Mouse (Mus musculus) urinary bladder, postnatal 14 days (tissue): Measurements from ENCODE around the gene Creld2.

Experiments used
- DNase-seq: peaks from one replicate; pipeline ENCODE4 v3.0.0; 2021; ENCODE audit warnings: low spot score

Creld2 gene

DNA sequence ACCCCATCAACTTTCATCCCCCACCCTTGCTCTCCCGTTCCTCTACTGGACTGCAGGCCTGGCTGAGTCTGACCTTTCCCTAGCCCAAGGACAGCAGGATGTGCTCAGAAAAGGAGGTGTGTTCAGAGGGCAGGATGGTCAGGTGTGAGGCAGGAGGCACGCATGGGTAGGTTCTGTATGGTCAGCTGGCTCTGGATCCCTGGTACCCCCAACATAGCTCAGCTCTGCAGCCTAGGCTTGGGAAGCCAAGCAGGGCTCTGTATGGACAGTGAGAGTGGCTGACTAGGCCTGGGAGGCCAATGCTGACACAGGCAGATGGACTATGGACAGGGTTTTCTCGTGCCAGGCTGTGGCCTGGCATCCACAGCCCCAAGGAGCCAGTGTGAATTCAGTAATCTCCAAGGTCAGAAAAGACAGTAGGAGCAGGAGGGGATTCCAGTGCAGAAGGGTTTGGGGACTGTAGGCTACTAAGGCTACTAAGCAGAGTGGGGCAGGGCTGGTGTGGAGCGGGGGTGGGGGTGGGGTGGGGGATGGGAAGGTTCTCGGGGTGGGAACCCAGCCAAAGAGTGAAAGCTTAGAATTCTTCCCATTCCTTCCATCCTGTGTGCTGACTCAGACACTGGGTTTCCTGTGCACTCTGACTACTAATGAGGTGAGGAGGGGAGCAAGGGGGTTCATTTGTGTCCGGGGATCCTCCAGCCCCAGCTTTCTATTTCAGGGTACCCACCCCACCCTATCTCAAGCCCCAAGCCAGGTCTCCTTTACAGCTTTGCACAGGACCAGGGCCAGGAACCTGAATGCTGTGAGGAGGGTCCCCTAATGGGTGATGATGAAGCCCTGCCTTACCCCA lies 34.9 kb downstream of the Creld2 start:
- peak; percentile 4 for DNase-seq

DNA sequence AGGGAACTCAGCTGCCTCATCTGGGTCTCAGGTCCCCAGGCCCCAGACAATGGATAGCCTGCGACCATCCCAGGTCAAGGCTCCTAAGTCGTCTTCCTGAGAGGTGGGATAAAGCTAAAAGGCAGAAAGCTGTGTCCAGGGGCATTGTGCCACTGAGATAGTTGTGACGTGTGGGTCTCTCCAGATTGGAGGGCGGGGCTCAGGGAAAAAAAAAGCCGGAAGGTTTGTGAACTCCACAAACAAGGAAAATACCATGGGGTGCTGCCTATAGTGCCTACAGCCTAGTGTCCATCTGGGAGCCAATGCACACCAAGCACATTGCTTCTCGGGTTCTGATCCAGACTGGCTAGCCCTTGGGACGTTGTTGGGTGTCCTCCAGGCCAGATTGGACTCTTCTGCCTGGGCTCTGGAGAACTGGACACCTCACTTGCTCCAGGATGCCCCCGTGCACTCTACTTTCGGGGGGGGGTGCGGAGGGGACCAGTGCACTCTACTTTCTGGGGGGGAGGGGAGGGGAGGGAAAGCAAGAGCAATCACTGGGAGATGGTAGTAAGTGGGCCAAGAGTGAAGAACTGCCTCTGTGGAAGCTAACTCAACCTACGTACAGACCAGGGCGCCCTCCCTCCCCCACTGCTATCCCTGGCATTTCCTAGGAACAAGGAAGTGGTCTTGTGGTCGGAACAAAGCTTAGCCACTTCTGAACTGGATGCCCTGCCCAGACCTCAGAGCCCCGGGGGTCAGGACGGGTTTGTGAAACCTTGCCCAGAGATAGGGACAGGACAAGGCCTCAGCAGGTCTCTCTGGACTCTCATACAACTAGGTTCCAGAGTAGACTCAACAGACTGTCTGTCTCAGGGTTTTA lies 35.8 kb downstream of the Creld2 start:
- DNase-seq, result peak; percentile 12

DNA sequence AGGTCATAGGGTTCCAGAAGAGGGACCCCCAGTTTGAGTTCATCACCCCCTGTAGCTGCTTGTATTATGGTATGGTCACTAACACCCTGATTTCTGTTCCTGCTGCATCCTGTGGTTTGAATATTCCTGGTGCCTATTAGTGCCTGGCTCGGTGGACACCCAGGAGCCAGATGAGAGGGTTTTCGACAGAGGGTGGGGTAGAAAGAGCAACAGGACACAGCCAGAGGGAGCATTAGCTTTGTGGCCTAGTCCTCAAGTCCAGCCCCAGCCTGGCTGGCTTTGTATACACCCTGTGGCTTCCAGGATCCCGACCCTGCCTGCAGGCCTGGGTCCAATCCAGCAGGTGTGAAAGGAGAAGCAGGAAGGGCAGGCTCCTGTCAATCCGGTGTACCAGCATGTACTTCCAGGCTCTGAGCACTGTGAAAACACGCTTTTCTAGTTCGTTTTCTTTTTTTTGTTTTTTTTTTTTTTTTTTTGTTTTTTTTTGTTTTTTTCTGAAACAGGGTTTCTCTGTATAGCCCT lies 36.5 kb downstream of the Creld2 start:
- DNase-seq, result no peak

DNA sequence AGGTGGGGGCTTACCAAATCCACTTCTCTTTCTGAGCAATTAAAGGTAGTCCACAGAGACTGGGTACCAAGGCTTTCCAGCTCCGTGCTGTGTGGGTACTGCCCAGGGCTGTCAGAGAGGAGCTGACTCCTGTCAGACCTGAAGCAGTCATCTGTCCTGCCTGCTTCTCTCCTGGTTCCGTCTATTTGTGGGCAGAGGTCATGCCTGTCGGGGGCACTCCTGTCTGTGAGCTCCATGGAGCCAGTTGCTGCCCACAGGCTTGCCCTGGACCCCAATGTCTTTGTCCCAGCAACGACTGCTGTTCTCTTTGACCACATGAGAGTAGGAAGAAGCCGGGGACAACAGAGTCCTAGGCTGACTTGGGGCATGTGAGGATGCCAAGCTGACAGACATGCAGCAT lies 37.2 kb downstream of the Creld2 start:
- no peak for DNase-seq

DNA sequence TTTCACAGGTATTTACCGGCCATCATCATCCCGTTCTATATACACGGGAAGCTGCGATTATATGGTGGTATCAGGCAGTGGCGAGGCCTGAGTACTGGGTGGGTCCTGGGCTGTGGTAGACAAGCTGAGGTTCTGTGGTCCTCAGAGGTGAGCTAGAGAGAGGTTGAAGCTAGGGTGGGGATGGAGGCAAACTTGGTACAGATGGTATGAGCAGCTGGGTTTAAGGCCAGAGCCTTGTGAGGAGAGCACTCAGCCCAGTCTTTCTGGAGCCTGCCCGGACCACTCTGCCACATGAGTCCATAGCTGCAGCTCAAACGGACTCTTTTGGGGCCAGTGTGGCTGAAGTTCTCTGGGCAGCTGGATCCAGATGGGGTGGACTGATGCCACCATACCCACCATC lies 37.9 kb downstream of the Creld2 start:
- no peak for DNase-seq

DNA sequence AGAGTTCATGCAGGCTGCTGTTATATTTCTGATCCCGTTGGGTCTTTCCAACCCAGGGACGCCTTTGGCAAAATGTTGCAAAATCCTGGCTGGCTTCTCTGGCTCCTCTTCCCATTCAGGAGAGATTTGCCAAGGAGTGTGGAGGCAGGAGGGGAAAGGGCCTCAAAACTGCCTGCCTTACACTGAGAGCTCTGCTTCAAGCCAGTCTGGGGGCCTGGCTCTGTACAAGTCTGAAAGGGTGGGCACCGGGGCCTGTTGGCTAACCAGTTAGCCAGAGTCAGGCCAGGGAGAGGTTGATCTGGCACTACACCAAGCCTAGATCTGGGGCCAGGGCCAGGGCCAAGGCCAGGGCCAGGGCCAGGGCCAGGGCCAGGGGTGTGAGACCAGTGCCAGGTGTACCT lies 38.7 kb downstream of the Creld2 start:
- DNase-seq, result no peak

DNA sequence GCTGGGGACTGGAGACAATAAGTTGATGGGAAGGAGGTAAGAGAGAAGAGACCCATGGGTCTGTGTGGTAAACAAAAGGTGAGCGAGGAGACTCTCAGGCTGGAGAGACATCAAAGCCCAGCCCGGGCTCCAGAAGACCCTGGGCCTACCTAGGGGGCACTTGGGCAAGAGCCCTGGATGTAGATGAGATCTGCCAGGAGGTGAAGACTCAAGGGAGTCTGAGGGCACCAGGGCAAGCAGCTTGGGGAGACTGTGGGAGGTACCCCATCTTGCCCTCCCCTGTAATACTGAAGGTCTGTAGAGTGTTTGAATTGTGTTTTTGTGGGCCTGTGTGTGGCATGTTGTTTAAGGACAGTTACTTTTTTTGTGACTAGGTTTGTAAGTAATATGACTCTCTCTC lies 39.3 kb downstream of the Creld2 start:
- DNase-seq, result no peak

DNA sequence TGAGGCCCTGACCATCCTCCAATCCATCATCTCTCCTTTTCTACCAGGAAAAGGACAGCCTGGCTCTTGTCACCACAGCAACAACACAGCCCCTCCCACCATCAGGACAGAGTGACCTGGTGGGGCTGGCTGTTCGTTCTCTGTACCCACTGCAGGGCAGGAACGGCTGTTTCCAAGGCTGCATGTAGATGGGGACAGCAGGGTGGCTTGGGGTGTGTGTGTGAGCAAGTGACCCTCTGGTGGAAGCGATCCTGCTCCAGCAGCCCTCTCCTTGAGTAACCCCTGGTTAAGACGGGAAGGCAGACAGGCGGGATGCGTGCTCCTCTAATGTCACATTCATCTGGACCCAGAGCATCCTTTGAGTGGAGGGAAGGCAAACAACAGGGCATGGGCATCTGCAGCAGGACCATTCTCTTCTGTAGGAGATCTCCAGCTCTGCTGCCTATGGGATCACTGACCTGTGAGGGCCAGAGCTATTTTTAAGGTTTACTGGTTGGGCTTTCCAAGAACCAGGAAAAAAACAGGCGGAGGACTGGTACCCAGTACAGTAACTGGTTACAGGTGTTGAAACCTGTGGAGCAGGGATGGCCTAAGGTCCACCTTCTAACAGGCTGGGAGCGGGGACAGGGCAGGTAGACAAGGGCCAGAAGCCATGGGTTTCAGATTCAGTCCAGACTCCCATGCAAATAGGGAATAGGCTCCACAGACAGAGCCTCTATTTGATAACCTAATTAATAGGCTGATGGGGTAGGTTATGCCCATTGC lies 39.9 kb downstream of the Creld2 start:
- DNase-seq, result no peak

DNA sequence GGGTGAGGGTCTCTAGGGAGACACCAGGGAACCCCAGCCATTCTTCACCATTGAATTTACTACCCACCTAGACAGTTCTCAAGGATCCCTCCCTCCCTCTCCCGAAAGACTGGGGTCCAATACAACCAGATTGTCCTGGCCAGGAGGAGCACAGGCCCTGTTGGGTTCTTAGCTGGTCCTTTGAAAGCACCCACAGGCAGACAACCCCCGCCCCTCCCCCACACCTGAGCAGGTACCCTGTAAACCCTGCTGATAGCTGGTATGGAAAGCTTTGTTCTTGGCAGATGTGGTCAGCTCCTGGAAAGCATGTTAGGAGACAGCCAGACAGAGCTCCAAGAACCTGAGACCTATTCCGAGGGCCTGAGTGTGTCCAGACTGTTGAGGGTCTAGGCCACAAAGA lies 41.3 kb downstream of the Creld2 start:
- no peak for DNase-seq

DNA sequence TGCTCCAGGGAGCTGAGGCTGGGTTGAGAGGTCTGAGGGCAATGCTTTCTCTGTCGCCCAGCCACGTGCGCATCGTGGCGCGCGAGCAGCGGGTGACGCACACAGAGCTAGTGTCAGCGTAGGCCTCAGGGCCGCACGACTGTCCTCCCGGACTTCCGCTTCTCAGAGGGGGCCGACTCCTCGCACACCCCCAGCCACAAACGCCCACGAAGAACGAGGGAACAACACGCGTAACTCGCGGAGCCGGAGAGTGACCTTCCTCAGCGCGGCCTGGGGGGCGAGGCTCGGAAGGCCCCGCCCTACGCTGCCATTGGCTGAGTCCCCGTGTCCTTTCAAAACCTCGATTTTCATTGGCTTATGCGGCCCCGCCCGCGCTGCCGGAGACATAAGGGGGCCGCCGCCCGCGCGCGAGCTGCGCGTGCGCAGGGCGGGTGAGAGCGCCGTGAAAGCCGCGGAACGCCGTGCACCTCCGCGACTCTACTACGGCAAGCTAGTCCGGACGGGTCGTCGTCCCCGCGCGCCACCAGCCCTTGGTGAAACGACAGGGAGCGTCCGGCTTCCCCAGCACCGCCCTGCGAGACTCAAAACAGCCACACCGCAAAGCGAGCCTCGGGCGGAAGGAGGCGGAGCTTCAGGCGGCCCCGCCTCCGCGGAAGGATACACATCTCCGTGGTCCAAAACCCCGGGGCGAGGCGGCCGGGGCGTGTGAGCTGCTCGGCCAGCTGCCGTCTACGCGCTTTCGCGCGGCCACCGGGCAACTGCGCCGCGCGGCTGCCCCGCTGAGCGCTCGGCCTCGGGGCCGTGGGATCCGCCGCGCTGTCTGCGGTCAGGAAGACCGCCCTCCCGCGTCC lies 42.6 kb downstream of the Creld2 start, which contains the start of gene Pim3:
Pim3 (plus strand) TSS at position 415 of the 851 bp plus-strand sequence.
- DNase-seq, result peak; percentile 95

DNA sequence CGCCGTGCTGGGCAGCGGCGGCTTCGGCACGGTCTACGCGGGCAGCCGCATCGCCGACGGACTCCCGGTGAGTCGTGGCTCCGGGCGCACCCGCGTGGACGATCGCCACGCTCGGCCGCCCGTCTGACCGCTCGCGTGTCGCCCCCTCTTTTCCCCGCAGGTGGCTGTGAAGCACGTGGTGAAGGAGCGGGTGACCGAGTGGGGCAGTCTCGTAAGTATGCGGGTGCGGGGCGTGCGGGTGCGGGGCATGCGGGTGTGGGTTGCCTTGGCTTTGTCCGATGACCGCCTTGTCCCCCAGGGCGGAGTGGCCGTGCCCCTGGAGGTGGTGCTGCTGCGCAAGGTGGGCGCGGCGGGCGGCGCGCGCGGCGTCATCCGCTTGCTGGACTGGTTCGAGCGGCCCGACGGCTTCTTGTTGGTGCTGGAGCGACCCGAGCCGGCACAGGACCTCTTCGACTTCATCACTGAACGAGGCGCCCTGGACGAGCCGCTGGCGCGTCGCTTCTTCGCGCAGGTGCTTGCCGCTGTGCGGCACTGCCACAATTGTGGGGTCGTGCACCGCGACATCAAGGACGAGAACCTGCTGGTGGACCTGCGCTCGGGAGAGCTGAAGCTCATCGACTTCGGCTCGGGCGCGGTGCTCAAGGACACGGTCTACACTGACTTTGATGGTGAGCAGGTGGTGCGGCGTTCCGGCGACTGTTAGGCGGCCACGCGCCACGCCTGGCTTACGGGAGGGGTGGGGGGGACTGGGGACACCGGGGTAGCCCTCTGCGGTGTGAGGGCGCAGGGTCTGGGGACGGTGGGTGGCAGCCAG lies 43.6 kb downstream of the Creld2 start:
- DNase-seq, result peak; percentile 85

DNA sequence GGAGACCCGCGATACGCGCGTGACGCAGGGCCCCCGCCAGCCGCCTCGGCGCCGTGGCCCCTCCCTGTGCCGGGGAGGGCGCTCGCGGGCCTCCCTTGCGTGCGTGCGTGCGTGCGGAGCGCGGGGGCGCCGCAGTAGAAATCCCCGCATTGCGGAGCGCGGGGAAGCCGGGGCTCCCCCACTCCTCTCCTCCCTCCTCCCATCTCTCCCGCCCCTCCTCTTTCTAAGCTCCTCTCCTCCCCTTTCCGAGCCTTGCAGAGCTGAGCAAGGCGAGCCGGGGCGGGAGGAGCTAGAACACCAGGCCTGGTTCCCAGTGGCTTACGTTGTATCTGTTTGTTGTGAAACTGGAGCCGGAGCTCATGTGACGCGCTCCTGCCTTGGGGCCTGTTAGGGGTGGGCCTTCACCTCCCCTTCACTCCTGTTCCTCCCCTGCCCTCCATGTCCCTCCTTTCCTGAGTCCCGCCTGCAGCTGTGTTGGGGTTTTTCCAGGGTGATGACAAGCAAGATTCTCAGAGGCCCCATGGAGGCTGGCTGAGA lies 44.3 kb downstream of the Creld2 start:
- peak; percentile 93 for DNase-seq

DNA sequence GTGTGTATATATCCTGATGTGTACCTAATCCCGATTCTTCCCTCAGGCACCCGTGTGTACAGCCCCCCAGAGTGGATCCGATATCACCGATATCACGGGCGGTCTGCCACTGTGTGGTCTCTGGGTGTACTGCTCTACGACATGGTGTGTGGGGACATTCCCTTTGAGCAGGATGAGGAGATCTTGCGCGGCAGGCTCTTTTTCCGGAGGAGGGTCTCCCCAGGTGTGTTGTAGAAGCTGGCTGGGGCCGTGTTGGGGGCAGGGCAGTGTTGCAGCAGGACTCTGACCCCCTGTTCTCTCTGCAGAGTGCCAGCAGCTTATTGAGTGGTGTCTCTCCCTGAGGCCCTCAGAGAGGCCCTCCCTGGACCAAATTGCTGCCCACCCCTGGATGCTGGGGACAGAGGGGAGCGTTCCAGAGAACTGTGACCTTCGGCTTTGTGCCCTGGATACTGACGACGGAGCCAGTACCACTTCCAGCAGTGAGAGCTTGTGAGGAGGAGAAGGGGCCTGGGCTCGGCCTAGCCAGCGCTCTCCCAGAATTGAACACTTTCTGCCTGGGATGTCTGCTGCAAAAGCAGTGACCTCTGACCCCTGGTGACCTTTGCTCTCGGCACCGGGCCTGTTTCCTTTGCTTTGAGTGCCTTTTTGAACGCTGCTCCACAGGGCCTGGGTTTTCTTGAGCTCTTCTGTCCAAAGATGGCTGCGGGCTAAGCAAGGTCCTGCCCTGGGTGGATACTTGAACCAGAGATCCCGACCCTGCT lies 45.0 kb downstream of the Creld2 start:
- DNase-seq, result no peak

DNA sequence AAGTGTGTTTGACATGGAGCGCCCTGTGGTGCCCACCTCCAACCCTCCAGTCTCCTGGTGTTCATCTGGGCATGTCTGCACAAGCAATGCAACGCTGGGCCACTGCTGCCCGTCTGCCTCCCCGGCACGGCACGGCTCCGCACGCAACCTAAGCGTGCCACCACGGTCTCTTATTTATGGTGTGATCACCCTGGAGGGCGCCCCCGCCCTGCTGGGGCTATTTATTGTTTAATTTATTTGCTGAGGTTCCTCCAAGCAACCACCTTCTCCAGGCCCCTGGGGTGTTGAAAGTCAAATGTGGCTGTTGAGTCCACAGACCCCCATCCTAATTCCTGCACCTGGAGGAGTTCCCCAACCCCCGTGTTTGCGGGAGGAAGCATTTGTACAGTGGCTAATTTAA lies 45.6 kb downstream of the Creld2 start:
- DNase-seq, result no peak

DNA sequence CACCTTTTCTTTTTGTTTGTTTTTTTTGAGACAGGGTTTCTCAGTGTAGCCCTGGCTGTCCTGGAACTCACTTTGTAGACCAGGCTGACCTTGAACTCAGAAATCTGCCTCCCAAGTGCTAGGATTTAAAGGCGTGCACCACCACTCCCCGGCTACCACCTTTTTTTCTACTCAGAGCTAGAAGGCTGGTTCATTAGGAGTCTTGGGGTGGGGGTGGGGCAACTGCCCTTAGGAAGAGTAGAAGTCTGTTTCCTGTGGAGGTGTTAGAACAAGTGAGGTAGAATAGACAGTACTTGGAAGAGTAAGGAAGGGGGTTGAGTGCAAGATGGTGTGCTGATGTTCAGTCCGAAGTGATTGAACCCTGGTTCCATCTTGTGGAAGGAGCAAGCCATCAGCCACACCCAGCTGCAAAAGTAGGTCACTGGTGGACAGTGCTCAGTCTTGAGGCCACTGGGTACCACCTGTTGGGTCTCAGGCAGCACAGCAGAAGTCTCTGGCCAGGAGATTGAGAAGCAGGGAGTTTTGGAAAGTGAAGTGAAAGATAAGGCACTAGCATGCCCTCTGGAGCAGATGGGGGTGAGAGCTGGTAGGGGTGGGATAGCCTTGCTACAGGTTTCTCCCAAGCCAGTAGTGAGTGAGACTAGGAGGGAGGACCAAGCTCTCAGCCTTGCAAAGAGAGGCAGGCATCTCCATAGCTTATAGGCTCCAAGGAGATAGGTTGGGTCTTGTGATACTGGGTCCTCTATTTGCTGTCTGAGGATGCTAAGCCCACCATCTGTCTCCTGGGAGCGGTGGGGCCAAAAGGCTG lies 46.6 kb downstream of the Creld2 start:
- DNase-seq, result no peak

DNA sequence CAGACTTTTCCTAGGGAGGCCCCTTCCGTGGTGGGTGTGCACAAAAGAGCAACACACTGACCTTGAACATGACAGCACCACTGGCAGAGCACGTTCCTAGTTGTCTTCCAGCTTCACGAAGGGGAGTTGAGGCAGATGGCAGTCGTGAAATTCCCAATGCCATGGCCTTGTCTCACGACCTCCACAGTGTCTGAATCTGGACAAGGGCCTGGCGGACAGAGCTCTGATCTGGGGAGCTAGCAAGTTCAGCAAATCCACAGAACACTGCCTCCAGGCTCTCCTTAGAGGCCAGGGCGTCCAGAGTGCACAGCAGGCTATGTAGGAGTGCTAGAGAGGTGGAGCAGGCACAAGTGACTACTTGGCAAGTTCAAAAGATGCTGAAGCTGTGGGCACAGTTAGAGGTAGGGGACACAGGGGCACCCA lies 47.5 kb downstream of the Creld2 start:
- no peak for DNase-seq

DNA sequence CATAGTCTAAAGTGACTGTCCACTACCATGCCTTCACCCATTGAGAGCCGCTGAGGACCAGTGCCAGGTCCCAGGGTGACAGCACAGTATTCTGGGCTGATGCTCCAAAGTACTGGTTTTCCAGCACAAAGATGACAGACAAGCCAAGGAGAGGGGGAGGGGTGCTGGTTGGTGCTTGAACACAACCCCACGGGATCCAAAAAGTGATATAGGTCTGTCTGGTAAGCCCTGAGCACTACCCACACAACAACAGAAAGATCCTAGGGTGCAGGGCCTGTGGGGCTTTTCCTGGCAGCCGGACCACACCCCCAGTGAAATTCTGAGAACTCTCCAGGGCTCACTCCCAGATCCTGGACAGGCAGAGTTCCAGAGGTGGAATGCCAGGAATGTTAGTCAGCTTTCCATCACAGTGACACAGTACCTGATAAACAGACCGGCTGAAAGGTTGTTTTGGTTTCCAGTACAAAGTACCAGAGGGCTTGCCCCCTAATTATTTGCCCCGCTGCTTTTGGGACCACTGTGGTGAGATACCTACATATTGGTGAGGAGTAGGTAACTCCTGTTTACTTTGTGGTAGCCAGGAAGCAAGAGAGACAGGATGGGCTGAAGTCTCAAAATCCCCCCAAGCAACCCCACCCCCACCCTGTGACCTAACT lies 48.0 kb downstream of the Creld2 start:
- peak; percentile 42 for DNase-seq
